Mouse (Mus musculus) embryonic fibroblast, embryonic 13.5 days (primary cell): ENCODE measurements around the gene Alkbh3. TPM values are rescaled to one million over a fixed set of nuclear protein-coding genes. Genes with fewer than 3 reads are reported as not detected.

Source experiments
- H3K27ac ChIP-seq: 2 replicates; pipeline ENCODE4 v1.5.1; 2012; ENCODE audit warnings: low read length, control low read depth, inconsistent platforms; ENCODE audit not compliant: insufficient read depth
- H3K4me1 ChIP-seq: 2 replicates; pipeline ENCODE4 v1.6.1; 2011; ENCODE audit warnings: low read length; ENCODE audit not compliant: control insufficient read depth, insufficient read depth
- H3K4me3 ChIP-seq: 2 replicates; pipeline ENCODE4 v1.5.1; 2011; ENCODE audit warnings: mild to moderate bottlenecking, control low read depth, low read length; ENCODE audit not compliant: insufficient read depth
- CTCF ChIP-seq: IDR thresholded peaks from 2 replicates; pipeline ENCODE4 v1.5.1; 2011; ENCODE audit warnings: mild to moderate bottlenecking, control low read depth, low read length, moderate library complexity, borderline replicate concordance; ENCODE audit not compliant: insufficient read depth
- POLR2A ChIP-seq: IDR thresholded peaks from 2 replicates; pipeline ENCODE4 v1.6.1; 2011; ENCODE audit warnings: low read depth, mild to moderate bottlenecking, control low read depth, low read length, moderate library complexity
- polyA plus RNA-seq: library from polyadenylated mRNA; stranded (reverse); fragments of >200 nt; gene quantifications from 2 replicates; pipeline ENCODE4 v1.2.4, GENCODE M21; 2011; ENCODE audit warnings: low read depth; ENCODE audit not compliant: missing spikeins, insufficient read length

The Alkbh3 gene
- polyA plus RNA-seq = 47.0 and 51.7 TPM in 2 replicates

DNA sequence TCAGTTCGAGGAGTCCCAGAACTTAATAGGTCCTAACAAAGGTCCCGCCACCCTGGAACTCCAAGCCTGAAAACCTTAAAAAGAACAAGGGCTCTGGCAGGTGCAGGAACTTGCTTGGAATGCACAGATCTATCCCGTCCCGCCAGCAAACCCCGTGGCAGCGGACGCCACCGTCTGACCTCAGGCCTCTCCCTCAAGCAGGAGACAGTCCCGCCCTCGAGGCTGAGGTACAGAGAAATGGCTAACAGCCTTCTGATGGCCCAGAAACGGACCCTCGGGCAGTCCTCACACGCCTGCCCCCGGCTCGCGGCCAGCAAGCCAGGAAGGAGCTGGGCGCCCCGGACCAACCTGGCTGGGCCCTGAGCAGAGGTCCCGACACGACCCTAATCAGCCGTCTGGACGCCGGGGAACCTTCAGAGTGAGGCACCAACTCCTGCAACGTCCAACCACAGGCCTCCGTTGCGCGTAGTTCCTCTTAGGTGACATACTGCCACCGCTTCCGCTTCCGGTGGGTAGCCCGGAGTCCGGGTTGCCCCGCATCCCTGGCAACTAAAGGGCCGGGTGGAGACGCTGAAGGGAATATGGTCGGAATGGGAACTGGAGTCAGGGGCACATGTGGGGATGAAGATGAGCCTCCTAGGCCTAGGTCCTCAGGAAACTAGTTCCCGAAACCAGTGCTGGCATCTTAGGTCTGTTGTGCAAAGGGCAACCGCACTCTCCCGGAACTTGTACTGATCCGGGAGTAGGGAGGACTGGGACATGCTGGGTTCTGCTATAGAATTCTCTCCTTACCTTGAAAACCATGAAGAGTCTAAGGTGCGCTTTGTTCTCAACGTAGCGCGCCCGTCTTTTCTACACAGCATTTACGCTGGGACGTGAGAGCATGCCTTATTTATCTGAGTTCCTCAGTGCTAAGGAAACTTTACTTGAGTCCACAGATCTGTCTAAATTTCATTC lies at the start of gene Alkbh3:
TSS of gene Alkbh3 (minus strand) at position 473 of the 957 bp plus-strand sequence.
- H3K27ac ChIP-seq = no peak within 1 kb of the TSS
- peak within 1 kb of the TSS; percentile 80 for H3K4me3 ChIP-seq
- TF ChIP-seq POLR2A (peak; percentile 65), CTCF (no peak)
- no peaks in the 10 kb centered on the region for H3K4me1 ChIP-seq

GRCm38 (mm10) chr2:94059459-94059858 lies 48.9 kb upstream of the Alkbh3 start:
- Histone ChIP-seq H3K27ac (no peak overlapping the region), H3K4me3 (no peak overlapping the region), H3K4me1 (no peaks in the 10 kb centered on the region)
- no peak for TF ChIP-seq POLR2A
- no peak; the same call in 1 of the 2 replicates for TF ChIP-seq CTCF

DNA sequence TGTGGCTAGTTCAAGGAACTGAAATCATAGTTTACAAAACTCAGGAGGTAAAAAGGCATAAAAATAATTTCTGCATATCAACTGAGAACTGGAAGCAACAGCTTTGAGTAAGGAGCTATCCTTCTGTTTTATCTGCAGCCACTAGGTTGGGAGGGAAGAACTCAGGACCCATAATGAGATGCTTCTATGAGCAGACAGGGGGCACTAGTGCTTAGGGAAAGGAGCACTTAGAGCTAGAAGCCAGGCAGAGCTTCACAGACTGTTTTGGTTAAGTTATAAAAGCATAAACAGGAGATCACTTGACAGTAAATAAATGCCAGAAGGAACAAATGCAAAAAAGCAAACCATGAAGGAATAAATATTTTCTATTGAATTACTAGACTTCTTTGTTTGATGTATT lies 44.2 kb upstream of the Alkbh3 start:
- no peak overlapping the region for H3K27ac ChIP-seq
- H3K4me3 ChIP-seq = no peak overlapping the region
- TF ChIP-seq POLR2A = no peak
- TF ChIP-seq CTCF = no peak
- H3K4me1 ChIP-seq = peaks cover 9% of the 10 kb centered on the region

DNA sequence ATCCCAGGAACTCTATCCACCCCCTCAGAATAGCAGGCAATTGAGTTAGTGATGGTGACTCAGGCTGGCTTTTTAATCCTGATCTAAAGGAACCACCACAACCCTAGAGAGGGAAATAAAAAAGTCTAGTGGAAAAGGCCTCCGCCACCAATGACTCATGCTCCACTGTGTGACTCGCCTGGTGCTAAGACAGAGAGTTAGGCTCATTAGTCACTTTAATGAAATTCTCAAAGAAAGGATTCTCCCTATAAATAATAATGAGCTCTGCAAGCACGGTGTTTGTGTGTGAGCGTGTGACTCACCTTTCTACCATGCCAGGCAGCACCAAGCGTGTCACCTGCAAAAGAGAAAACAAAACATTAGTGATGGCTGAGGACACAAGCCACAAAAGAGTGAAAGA lies 41.3 kb upstream of the Alkbh3 start:
- Histone ChIP-seq H3K4me3 (no peak overlapping the region), H3K4me1 (peaks cover 13% of the 10 kb centered on the region), H3K27ac (no peak overlapping the region)
- no peak for TF ChIP-seq CTCF

DNA sequence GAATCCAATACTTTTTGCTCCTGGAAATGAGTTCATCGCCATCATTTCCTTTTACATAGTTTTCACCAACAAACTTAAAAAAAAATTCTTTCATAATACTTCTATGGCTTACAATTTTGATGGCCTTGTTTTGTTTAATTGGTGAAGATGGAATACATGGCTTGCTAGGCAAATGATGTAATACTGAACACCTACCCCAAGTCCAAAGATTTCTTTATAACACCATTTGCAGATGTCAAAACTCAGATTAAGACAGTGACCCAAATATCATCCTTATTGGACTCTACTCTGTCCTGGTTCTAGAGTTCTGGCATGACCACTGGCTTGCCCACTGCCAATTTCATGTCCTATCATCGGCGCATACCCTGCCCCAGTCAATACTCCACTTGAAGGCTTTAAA lies 40.3 kb upstream of the Alkbh3 start:
- H3K4me3 ChIP-seq = no peak overlapping the region
- TF ChIP-seq POLR2A = no peak
- no peak for TF ChIP-seq CTCF
- H3K27ac ChIP-seq = no peak overlapping the region
- peaks cover 15% of the 10 kb centered on the region for H3K4me1 ChIP-seq

DNA sequence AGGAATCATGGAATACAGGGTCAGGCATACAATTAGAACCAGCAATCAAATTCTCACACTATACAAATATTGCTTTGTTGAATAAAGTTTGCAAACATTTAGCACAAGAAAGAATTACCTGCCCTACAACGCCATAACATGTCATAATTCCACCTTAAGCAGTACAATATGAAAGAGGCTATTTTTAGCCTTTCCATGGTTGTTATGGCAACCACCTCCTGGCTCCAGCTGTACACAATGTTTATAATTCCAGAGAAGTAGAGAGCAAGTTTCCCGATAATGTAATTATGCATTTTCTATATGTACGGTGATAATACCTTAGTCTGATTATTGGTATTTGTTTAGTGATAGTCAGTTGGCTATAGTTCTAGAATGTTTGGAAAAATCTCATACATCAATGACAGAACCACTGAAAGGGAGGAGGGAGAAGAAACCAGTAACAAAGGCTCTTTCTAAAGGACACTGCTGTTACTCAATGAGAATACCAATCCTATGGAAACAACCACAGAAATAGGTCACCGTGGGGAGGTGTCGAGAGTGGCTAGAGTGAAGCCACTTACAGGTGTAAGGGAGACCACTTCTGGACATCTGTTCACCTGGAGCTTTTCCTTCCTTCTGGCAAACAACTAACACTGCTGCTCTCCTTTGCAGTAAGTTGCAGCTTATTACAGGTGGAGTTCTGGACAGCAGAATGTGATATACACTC lies 39.0 kb upstream of the Alkbh3 start:
- Histone ChIP-seq H3K27ac (no peak overlapping the region), H3K4me1 (peaks cover 27% of the 10 kb centered on the region), H3K4me3 (no peak overlapping the region)
- TF ChIP-seq CTCF (no peak), POLR2A (no peak)

- Histone ChIP-seq H3K4me1 (peaks cover 27% of the 10 kb centered on the region), H3K27ac (no peak overlapping the region), H3K4me3 (no peak overlapping the region)
- TF ChIP-seq POLR2A (no peak), CTCF (no peak)
These were observed 38.3 kb upstream of the Alkbh3 start for GRCm38 (mm10) chr2:94048733-94049470.

DNA sequence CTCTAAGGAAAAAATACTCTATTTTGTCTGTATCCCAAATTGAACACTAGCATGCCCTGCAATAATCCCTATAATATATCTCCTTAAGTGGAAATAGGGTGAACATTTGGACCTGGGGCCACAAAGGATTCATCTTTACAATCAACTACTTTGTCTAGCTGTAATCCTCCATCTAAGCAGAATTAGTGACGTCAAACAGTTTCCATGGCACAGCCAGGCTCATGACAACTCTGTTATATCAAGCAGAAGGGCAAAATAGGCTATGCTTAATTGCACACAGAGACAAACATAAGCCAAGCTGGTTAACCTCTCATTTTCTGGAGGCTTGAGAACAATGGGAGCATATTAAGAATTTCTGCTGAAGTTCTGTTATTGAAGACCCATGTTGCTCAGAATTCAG lies 37.7 kb upstream of the Alkbh3 start:
- TF ChIP-seq POLR2A (no peak), CTCF (no peak)
- no peak overlapping the region for H3K27ac ChIP-seq
- H3K4me3 ChIP-seq = no peak overlapping the region
- peaks cover 29% of the 10 kb centered on the region for H3K4me1 ChIP-seq

- H3K27ac ChIP-seq = peak overlapping the region; percentile 37; the same call in 1 of the 2 replicates
- H3K4me1 ChIP-seq = peaks cover 22% of the 10 kb centered on the region
- H3K4me3 ChIP-seq = no peak overlapping the region
- no peak for TF ChIP-seq POLR2A
These were observed 34.9 kb upstream of the Alkbh3 start for GRCm38 (mm10) chr2:94045411-94046090.

DNA sequence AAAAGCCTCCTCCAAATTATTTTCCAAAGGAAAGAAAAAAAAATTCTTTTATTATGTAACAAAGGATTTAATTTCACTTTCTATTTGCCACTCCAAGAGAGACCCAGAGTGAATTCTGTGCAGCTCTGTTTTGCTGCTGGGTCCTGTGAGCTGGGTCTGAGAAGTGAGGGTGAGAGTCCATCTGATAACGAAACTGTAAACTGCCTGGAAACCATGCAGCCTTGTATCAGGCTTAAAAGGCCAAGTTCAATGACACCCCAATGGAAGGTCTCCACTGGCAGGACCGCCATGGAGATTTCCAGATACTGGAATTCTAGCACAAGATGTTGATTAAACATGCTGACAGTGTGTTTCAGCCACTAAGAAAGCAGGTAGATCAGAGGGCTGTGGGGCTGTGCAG lies 33.6 kb upstream of the Alkbh3 start:
- no peak for TF ChIP-seq CTCF
- TF ChIP-seq POLR2A = no peak
- Histone ChIP-seq H3K27ac (no peak overlapping the region), H3K4me3 (no peak overlapping the region), H3K4me1 (peaks cover 19% of the 10 kb centered on the region)
